Mouse (Mus musculus): ENCODE data around the gene Ssr2.

DNA sequence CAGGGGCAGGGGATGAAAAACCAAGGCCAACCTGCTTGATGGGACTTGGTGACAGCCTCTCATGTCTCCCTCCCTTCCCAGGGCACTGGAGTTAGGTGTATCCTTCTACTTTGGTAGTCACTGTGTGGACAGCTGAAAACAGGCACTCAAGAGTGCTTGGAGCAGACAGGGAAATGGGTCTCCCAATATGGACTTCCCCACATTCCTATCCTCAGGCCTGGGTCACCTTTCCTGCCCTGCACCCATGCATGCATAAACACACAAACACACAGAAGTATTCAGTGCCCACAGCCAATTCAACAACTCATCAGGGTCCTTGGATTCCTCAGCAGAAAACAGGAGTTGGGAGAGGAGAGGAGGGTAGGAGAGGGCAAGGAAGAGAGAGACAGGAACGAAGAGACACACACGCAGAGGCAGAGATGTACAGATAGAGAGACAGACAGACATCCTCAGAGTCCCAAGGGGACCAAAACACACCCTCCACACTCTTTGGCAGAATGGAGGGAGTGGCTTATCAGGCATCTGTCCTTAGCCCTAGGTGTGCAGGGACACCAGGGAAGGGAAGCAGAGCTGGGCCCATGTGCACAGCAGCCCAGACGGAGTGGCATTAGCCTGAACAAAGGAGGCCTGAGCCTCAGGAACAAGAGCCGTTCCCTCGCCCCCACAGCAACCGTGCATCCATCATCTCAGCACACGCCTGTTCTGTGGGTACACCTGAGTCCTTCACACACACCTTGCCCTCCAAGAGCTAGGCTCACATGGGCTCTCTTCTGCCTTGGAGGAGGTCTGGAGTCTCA is 46.3 kb upstream of the Ssr2 start:
- TF ChIP-seq POLR2A (IDR thresholded peaks at IDR 0.05; ENCODE audit: borderline replicate concordance, control insufficient read depth, low read depth, low read length) (no peak), CTCF (IDR thresholded peaks at IDR 0.05; ENCODE audit: control insufficient read depth, insufficient read depth, low read length) (no peak)

Data from bone marrow, adult 2 months (tissue).